Mouse (Mus musculus) G1E (cell line): ENCODE data around the gene Ccr4.

Experiments used
- CTCF ChIP-seq: IDR thresholded peaks from 2 replicates; pipeline ENCODE4 v1.5.1; 2012; ENCODE audit warnings: low read depth, low read length, inconsistent platforms, mixed read lengths
- GATA1 ChIP-seq: IDR thresholded peaks from 2 replicates; pipeline ENCODE4 v1.6.1; 2012; ENCODE audit warnings: borderline replicate concordance, low read length, inconsistent platforms, mixed read lengths
- GATA2 ChIP-seq: IDR thresholded peaks from 2 replicates; pipeline ENCODE4 v1.6.1; 2012; ENCODE audit warnings: low read depth, low read length, inconsistent platforms, borderline replicate concordance
- POLR2AphosphoS5 ChIP-seq: IDR thresholded peaks from 2 replicates; pipeline ENCODE4 v1.6.1; 2012; ENCODE audit warnings: low read depth, low read length, inconsistent platforms; ENCODE audit not compliant: insufficient replicate concordance
- TAL1 ChIP-seq: conservative IDR thresholded peaks from 2 replicates; pipeline ENCODE4 v1.6.1; 2012; ENCODE audit warnings: low read depth, low read length, inconsistent platforms, mixed read lengths

- no peak for TF ChIP-seq GATA1
- TF ChIP-seq CTCF: no peak
- TF ChIP-seq TAL1: no peak
- TF ChIP-seq POLR2AphosphoS5: no peak
- no peak for TF ChIP-seq GATA2
Observed at GRCm38 (mm10) chr9:114526581-114526980, 21.9 kb upstream of the Ccr4 start.
